Mouse (Mus musculus) right cerebral cortex, postnatal 14 days (tissue): Measurements from ENCODE around the gene Hoxa10.

Source experiments
- DNase-seq: peaks from one replicate; pipeline ENCODE4 v3.0.0; 2022

The Hoxa10 gene

GRCm38 (mm10) chr6:52262463-52263320, 22.0 kb upstream of the Hoxa10 start:
- no peak for DNase-seq

GRCm38 (mm10) chr6:52261751-52262462, 21.3 kb upstream of the Hoxa10 start:
- no peak for DNase-seq

GRCm38 (mm10) chr6:52260654-52261575, 20.3 kb upstream of the Hoxa10 start, which contains the start of gene Hoxa13:
Hoxa13 (minus strand) TSS chr6:52260880.
- DNase-seq = no peak

GRCm38 (mm10) chr6:52259811-52260261, 19.2 kb upstream of the Hoxa10 start:
- DNase-seq = no peak

GRCm38 (mm10) chr6:52259081-52259790, 18.6 kb upstream of the Hoxa10 start:
- no peak for DNase-seq

- peak; percentile 73 for DNase-seq
Measured at GRCm38 (mm10) chr6:52256956-52257355, 16.3 kb upstream of the Hoxa10 start.

- DNase-seq = no peak
Measured at GRCm38 (mm10) chr6:52253511-52254500, 13.2 kb upstream of the Hoxa10 start.

GRCm38 (mm10) chr6:52252775-52253376, 12.2 kb upstream of the Hoxa10 start:
- no peak for DNase-seq

- no peak for DNase-seq
Measured at GRCm38 (mm10) chr6:52252016-52252774, 11.5 kb upstream of the Hoxa10 start.

- no peak for DNase-seq
Measured at GRCm38 (mm10) chr6:52251177-52251879, 10.7 kb upstream of the Hoxa10 start.

GRCm38 (mm10) chr6:52249826-52250225, 9.2 kb upstream of the Hoxa10 start:
- no peak for DNase-seq

- DNase-seq = no peak
Measured at GRCm38 (mm10) chr6:52249415-52249738, 8.7 kb upstream of the Hoxa10 start.

- DNase-seq = no peak
Measured at GRCm38 (mm10) chr6:52248638-52249414, 8.2 kb upstream of the Hoxa10 start.

- DNase-seq = no peak
Measured at GRCm38 (mm10) chr6:52247766-52248637, 7.3 kb upstream of the Hoxa10 start.

- DNase-seq = no peak
Measured at GRCm38 (mm10) chr6:52246916-52247315, 6.3 kb upstream of the Hoxa10 start.

GRCm38 (mm10) chr6:52246403-52246803, 5.7 kb upstream of the Hoxa10 start:
- no peak for DNase-seq

- DNase-seq = no peak
Measured at GRCm38 (mm10) chr6:52245757-52246142, 5.1 kb upstream of the Hoxa10 start, which contains the start of gene Hoxa11. Hoxa11 (minus strand) TSS chr6:52245810.
